Mouse (Mus musculus) G1E (cell line): ENCODE results near the gene Ptprcap. TPM values are rescaled to one million over a fixed set of nuclear protein-coding genes. Genes with fewer than 3 reads are reported as not detected.

ENCODE experiments used
- ATAC-seq: 2 replicates; pipeline ENCODE4 v1.8.0; 2016; ENCODE audit warnings: mild to moderate bottlenecking; ENCODE audit not compliant: insufficient number of reproducible peaks, poor library complexity, low FRiP score, severe bottlenecking; ENCODE audit errors: extremely low read depth
- DNase-seq: peaks from one replicate; pipeline ENCODE4 v3.0.0; 2012; ENCODE audit warnings: low spot score
- H3K27me3 ChIP-seq: 2 replicates; pipeline ENCODE4 v1.6.1; 2012; ENCODE audit warnings: mild to moderate bottlenecking, low read length, inconsistent platforms; ENCODE audit not compliant: insufficient read depth
- H3K36me3 ChIP-seq: replicated peaks from 2 replicates; pipeline ENCODE3; 2012; ENCODE audit warnings: mild to moderate bottlenecking, inconsistent platforms
- H3K4me1 ChIP-seq: 2 replicates; pipeline ENCODE4 v1.6.1; 2012; ENCODE audit warnings: low read depth, low read length, inconsistent platforms, mixed read lengths; ENCODE audit not compliant: insufficient read depth
- H3K4me3 ChIP-seq: 2 replicates; pipeline ENCODE4 v1.5.1; 2012; ENCODE audit warnings: low read depth, mild to moderate bottlenecking, inconsistent platforms, low read length, moderate library complexity, mixed read lengths
- H3K9me3 ChIP-seq: replicated peaks from 2 replicates; pipeline ENCODE4 v1.6.1; 2012; ENCODE audit warnings: inconsistent platforms
- CTCF ChIP-seq: IDR thresholded peaks from 2 replicates; pipeline ENCODE4 v1.5.1; 2012; ENCODE audit warnings: low read depth, low read length, inconsistent platforms, mixed read lengths
- GATA1 ChIP-seq: IDR thresholded peaks from 2 replicates; pipeline ENCODE4 v1.6.1; 2012; ENCODE audit warnings: borderline replicate concordance, low read length, inconsistent platforms, mixed read lengths
- GATA2 ChIP-seq: IDR thresholded peaks from 2 replicates; pipeline ENCODE4 v1.6.1; 2012; ENCODE audit warnings: low read depth, low read length, inconsistent platforms, borderline replicate concordance
- POLR2AphosphoS5 ChIP-seq: IDR thresholded peaks from 2 replicates; pipeline ENCODE4 v1.6.1; 2012; ENCODE audit warnings: low read depth, low read length, inconsistent platforms; ENCODE audit not compliant: insufficient replicate concordance
- TAL1 ChIP-seq: conservative IDR thresholded peaks from 2 replicates; pipeline ENCODE4 v1.6.1; 2012; ENCODE audit warnings: low read depth, low read length, inconsistent platforms, mixed read lengths
- polyA plus RNA-seq: library from polyadenylated mRNA; stranded (reverse); fragments of >175 nt; gene quantifications from 2 replicates; pipeline ENCODE4 v1.2.3, GENCODE M21; 2012
- total RNA-seq, 2 experiments: library from RNA; stranded (forward) in 1 of 2; stranded (reverse) in 1 of 2; fragments of 200-1000 nt in 1 of 2; fragments of >200 nt in 1 of 2; fragmentation: Nextera tagmentation in 1 of 2; gene quantifications; 2 replicates each; pipeline ENCODE4 v1.2.3; 2014 to 2017

Ptprcap gene
- total and polyA plus RNA-seq, 3 experiments = 34.6 to 261 (median 88.5) TPM

DNA sequence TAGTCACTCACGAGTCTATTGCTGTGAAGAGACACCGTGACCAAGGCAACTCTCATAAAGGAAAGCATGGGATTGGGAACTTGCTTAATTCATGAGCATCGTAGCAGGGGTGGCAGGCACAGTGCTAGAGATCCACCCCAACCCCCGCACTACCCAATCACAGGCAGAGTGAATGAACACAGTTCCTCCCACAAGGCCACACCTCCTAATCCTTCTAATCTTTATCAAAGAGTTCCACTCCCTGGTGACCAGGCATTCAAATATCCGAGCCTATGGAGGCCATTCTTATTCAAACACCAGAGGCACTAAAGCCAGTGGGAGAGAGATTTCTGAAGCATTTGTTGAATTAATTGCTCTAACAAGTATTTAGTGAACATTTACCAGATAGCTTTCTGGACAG is 7.5 kb upstream of the Ptprcap start:
- DNase-seq = no peak
- TF ChIP-seq POLR2AphosphoS5 (no peak), GATA2 (no peak), TAL1 (no peak), GATA1 (no peak), CTCF (no peak)
- Histone ChIP-seq H3K36me3 (peaks cover 19% of the 10 kb centered on the region), H3K27me3 (peaks cover 27% of the 10 kb centered on the region), H3K9me3 (no peaks in the 10 kb centered on the region), H3K4me3 (no peak overlapping the region), H3K4me1 (peaks cover 42% of the 10 kb centered on the region)
- ATAC-seq = no peak

DNA sequence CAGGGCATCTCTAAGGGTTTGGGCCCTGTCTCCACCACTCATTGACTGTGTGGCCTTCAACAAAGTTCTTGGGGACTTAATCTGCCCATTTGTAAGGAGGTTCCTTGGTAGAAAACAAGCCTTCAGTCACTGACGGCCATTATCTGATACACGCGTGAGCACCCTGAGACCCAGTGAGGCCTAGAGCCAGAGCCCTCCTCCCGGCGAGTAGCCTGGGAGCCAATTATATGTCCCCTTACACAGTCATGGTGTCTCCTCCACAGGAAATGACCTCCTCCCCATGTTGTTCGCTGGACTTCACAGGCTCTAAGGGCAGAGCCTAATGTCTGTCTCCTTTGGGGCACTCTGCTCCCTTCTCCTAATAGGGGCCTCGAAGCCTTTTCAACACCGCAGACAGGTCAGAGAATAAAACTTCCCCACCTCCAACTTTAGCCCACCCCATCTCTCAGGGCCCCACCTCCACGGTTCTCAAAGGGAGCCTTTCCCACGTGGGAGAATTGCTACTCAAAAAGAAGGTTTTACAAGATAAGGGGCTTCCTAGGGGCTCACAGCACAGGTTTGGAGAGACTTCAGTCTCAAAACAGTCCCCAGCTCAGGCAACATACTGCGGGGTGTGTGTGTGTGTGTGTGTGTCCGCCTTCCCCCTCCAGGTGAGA is 6.9 kb upstream of the Ptprcap start:
- Histone ChIP-seq H3K27me3 (peaks cover 22% of the 10 kb centered on the region), H3K4me3 (no peak overlapping the region), H3K36me3 (peaks cover 24% of the 10 kb centered on the region), H3K9me3 (no peaks in the 10 kb centered on the region), H3K4me1 (peaks cover 45% of the 10 kb centered on the region)
- TF ChIP-seq GATA2 (no peak), TAL1 (no peak), GATA1 (no peak), CTCF (no peak), POLR2AphosphoS5 (no peak)
- DNase-seq (no peak), ATAC-seq (no peak)

DNA sequence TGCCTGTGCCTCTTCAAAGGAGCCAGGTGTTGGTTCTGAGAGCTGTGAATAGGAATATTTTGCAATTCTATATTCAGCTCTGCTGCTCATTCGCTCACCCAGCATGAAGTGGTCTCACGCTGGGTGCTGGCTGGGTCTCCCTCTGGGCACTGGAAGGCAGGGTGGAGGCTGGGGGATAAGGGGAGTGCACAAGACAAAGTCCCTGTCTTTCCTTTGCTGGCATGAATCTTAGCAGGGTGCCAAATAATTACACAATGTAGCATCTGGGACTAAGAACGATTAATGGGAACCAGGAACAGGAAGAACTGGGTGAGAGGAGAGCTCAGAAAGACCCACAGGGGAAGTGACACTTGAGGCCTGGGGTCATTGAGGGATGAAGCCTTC is 6.4 kb upstream of the Ptprcap start:
- Histone ChIP-seq H3K9me3 (no peaks in the 10 kb centered on the region), H3K4me3 (no peak overlapping the region), H3K36me3 (peaks cover 29% of the 10 kb centered on the region), H3K4me1 (peaks cover 45% of the 10 kb centered on the region), H3K27me3 (peaks cover 22% of the 10 kb centered on the region)
- ATAC-seq (no peak), DNase-seq (no peak)
- TF ChIP-seq TAL1 (no peak), GATA1 (no peak), CTCF (no peak), POLR2AphosphoS5 (no peak), GATA2 (no peak)

DNA sequence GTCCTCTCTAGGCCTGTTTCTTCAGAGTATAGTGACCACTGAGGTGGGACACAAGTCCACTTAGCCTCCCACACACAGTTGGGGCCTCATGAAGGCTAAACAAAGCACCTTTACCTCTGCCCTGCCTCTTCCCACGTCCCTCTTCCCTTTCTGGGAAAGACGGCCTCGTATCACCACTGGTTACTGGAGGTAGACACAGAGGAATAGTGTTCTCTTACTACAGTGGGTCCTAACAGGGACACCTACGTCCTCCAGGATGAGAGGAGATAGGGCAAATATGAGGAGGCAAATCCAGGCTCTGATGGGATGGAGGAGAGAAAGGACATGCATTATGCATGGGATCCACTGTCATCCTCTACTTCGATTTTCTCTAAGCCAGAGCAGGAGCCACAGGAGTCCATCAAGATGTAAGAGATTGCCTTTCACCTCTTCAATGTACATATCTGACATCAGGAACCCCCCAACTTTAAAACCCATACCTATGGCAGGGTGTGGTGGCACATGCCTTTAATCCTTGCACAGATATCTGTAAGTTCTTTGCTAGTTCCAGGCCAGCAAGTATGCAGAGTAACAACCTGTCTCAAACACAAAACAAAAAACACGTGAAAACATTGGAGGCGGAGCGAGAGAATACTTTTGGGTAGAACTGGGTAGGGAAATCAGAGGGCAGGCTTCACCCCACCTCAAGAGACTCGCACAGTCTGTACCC is 5.5 kb upstream of the Ptprcap start:
- Histone ChIP-seq H3K27me3 (peaks cover 14% of the 10 kb centered on the region), H3K36me3 (peaks cover 39% of the 10 kb centered on the region), H3K4me3 (peak overlapping the region; percentile 82), H3K4me1 (peaks cover 46% of the 10 kb centered on the region), H3K9me3 (no peaks in the 10 kb centered on the region)
- ATAC-seq (no peak), DNase-seq (no peak)
- TF ChIP-seq POLR2AphosphoS5 = no peak
- no peak for TF ChIP-seq CTCF
- TF ChIP-seq GATA2 = no peak
- no peak for TF ChIP-seq TAL1
- no peak for TF ChIP-seq GATA1

DNA sequence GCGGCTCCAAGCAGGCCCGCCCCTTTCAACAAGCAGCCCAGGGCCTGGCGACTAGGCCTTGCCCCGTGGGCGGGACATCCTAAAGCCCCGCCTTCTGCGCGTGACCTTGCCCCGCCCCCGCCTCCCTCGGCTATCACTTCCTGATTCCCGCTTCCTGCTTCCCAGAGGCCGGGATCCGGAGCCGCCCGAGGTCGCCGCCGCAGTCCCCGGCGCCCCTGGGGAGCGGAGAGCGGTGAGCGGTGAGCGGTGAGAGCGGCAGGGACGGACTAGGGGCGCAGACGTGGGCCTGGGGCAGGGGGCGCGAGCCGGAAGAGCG is 5.0 kb upstream of the Ptprcap start, which contains the start of gene Coro1b:
Gene Coro1b (plus strand): TSS at position 129 of the 316 bp plus-strand sequence.
- DNase-seq (peak; percentile 91), ATAC-seq (peak; percentile 92)
- peak within 1 kb of the TSS; percentile 82 for H3K4me3 ChIP-seq
- no peak for TF ChIP-seq TAL1
- no peak for TF ChIP-seq GATA1
- TF ChIP-seq GATA2 = no peak
- TF ChIP-seq POLR2AphosphoS5 = no peak
- TF ChIP-seq CTCF = no peak
- H3K36me3 ChIP-seq = peaks cover 44% of the 10 kb centered on the region
- H3K9me3 ChIP-seq = no peaks in the 10 kb centered on the region
- H3K4me1 ChIP-seq = peaks cover 50% of the 10 kb centered on the region
- peaks cover 9% of the 10 kb centered on the region; the same call in 1 of the 2 replicates for H3K27me3 ChIP-seq

DNA sequence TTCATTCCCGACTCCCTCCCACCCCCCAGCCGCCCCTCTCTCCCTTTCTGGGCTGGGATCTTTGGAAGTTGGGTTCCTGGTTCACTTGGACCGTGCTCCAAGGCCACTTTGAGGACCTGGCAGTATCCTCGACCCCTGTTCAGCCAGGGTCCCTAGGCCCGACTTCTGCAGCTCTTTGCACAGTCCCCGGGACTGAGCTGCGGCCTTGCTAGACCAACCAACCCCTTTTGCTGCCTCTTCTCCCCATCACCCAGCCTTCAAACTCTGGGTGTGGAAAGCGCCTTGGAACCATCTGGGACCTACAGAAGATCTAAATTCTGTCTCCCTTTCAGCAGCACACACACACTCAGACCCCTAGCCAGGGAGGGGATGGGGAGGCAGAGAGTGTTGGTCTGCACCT is 4.6 kb upstream of the Ptprcap start:
- Histone ChIP-seq H3K9me3 (no peaks in the 10 kb centered on the region), H3K27me3 (peaks cover 6% of the 10 kb centered on the region; the same call in 1 of the 2 replicates), H3K36me3 (peaks cover 47% of the 10 kb centered on the region), H3K4me3 (peak overlapping the region; percentile 82), H3K4me1 (peaks cover 52% of the 10 kb centered on the region)
- no peak for ATAC-seq
- TF ChIP-seq TAL1 = no peak
- TF ChIP-seq CTCF = no peak
- TF ChIP-seq GATA2 = no peak
- TF ChIP-seq GATA1 = no peak
- TF ChIP-seq POLR2AphosphoS5 = no peak
- no peak for DNase-seq

DNA sequence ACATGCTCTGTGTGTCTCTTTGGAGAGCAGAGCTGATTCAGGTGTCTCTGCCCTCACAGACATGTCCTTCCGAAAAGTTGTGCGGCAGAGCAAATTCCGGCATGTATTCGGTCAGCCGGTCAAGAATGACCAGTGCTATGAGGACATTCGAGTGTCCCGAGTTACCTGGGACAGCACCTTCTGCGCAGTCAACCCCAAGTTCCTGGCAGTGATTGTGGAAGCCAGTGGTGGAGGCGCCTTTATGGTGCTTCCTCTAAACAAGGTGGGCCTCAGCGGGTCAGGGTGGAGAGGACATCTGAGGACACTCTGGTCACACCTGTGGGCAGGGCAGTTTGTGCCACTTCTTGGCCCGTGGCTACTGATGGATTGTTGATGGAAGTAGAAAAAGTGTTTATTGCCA is 4.1 kb upstream of the Ptprcap start:
- peak overlapping the region; percentile 82 for H3K4me3 ChIP-seq
- H3K27me3 ChIP-seq = 0 out of 2 replicates have a peak, but pooled peaks cover 1% of the 10 kb centered on the region
- no peaks in the 10 kb centered on the region for H3K9me3 ChIP-seq
- peaks cover 56% of the 10 kb centered on the region for H3K4me1 ChIP-seq
- peaks cover 52% of the 10 kb centered on the region for H3K36me3 ChIP-seq
- TF ChIP-seq CTCF (no peak), GATA2 (no peak), TAL1 (no peak)
- DNase-seq = no peak
- no peak for ATAC-seq
